Mouse (Mus musculus) midbrain, embryonic 16.5 days (tissue): ENCODE data around the gene Gm20929. TPM values are rescaled to one million over a fixed set of nuclear protein-coding genes. Genes with fewer than 3 reads are reported as not detected.
"Not testable (repeated sequence)": the region's sequence is repeated elsewhere in the genome, so short reads cannot be mapped to it uniquely, and the experiment has no call there.

Source experiments
- ATAC-seq: fragments of 200-750 bp; cut with Nextera tagmentation; 2 replicates; pipeline ENCODE4 v1.8.0; 2017; ENCODE audit warnings: moderate TSS enrichment
- H3K27ac ChIP-seq: fragments of 300-500 bp; sonication (generic); 2 replicates; pipeline ENCODE4 v1.5.1; 2014; ENCODE audit warnings: mild to moderate bottlenecking, low read length, mixed read lengths
- H3K27me3 ChIP-seq: fragments of 300-500 bp; sonication (generic); 2 replicates; pipeline ENCODE4 v1.6.1; 2014; ENCODE audit warnings: low read depth, low read length, mixed read lengths; ENCODE audit not compliant: control insufficient read depth, insufficient read depth
- H3K36me3 ChIP-seq: fragments of 300-500 bp; sonication (generic); 2 replicates; pipeline ENCODE4 v1.6.1; 2014; ENCODE audit warnings: mild to moderate bottlenecking, low read length, moderate library complexity, mixed read lengths; ENCODE audit not compliant: control insufficient read depth, insufficient read depth
- H3K4me1 ChIP-seq: fragments of 300-500 bp; sonication (generic); 2 replicates; pipeline ENCODE4 v1.6.1; 2014; ENCODE audit warnings: mild to moderate bottlenecking, low read length, mixed read lengths; ENCODE audit not compliant: control insufficient read depth, insufficient read depth
- H3K4me2 ChIP-seq: fragments of 300-500 bp; sonication (generic); 2 replicates; pipeline ENCODE4 v1.6.1; 2014; ENCODE audit warnings: mild to moderate bottlenecking, low read length, mixed read lengths
- H3K4me3 ChIP-seq: fragments of 300-500 bp; sonication (generic); 2 replicates; pipeline ENCODE4 v1.5.1; 2014; ENCODE audit warnings: low read depth, mild to moderate bottlenecking, low read length, moderate library complexity, mixed read lengths
- H3K9ac ChIP-seq: fragments of 300-500 bp; sonication (generic); 2 replicates; pipeline ENCODE4 v1.6.1; 2014; ENCODE audit warnings: low read depth, low read length, mixed read lengths
- H3K9me3 ChIP-seq: fragments of 300-500 bp; sonication (generic); replicated peaks from 2 replicates; pipeline ENCODE4 v1.6.1; 2014; ENCODE audit warnings: mild to moderate bottlenecking, low read length, mixed read lengths; ENCODE audit not compliant: control insufficient read depth, poor library complexity, severe bottlenecking
- WGBS: fragments of 180-500 bp; shearing (Covaris S2); extraction: QIAGEN DNeasy Blood & Tissue Kit; methylation state at CpG from one replicate; pipeline ENCODE4 v1.1.7; 2014; 5-methylcytosine and 5-hydroxymethylcytosine counted together
- polyA plus RNA-seq: library from polyadenylated mRNA; unstranded; fragments of >200 nt; fragmentation: Nextera tagmentation; extraction: Ambion mirVana; gene quantifications from 2 replicates; pipeline ENCODE4 v1.2.1, GENCODE M21; 2015

Gene Gm20929
- not detected in 2 replicates for polyA plus RNA-seq

GRCm38 (mm10) chrY:53843649-53844048 lies at the start of gene Gm20929:
TSS of gene Gm20929 (plus strand) at chrY:53843949.
- H3K9me3 ChIP-seq, ATAC-seq, H3K4me2 ChIP-seq, H3K27me3 ChIP-seq, H3K36me3 ChIP-seq, H3K27ac ChIP-seq, H3K4me1 ChIP-seq, H3K9ac ChIP-seq, H3K4me3 ChIP-seq: not testable (repeated sequence)
- WGBS: no CpG with 5 or more reads among the region's 6 CpGs
